Mouse (Mus musculus) embryonic fibroblast, embryonic 13.5 days (primary cell): ENCODE data around the gene Mlx. TPM values are rescaled to one million over a fixed set of nuclear protein-coding genes. Genes with fewer than 3 reads are reported as not detected.
A peak's percentile ranks its signal among the peaks of the same experiment; 100 is the strongest.

Source experiments
- H3K27ac ChIP-seq: 2 replicates; pipeline ENCODE4 v1.5.1; 2012; ENCODE audit warnings: low read length, control low read depth, inconsistent platforms; ENCODE audit not compliant: insufficient read depth
- H3K4me1 ChIP-seq: 2 replicates; pipeline ENCODE4 v1.6.1; 2011; ENCODE audit warnings: low read length; ENCODE audit not compliant: control insufficient read depth, insufficient read depth
- H3K4me3 ChIP-seq: 2 replicates; pipeline ENCODE4 v1.5.1; 2011; ENCODE audit warnings: mild to moderate bottlenecking, control low read depth, low read length; ENCODE audit not compliant: insufficient read depth
- CTCF ChIP-seq: IDR thresholded peaks from 2 replicates; pipeline ENCODE4 v1.5.1; 2011; ENCODE audit warnings: mild to moderate bottlenecking, control low read depth, low read length, moderate library complexity, borderline replicate concordance; ENCODE audit not compliant: insufficient read depth
- POLR2A ChIP-seq: IDR thresholded peaks from 2 replicates; pipeline ENCODE4 v1.6.1; 2011; ENCODE audit warnings: low read depth, mild to moderate bottlenecking, control low read depth, low read length, moderate library complexity
- polyA plus RNA-seq: library from polyadenylated mRNA; stranded (reverse); fragments of >200 nt; gene quantifications from 2 replicates; pipeline ENCODE4 v1.2.4, GENCODE M21; 2011; ENCODE audit warnings: low read depth; ENCODE audit not compliant: missing spikeins, insufficient read length

Mlx gene
- polyA plus RNA-seq, 1 experiment, result 30.1 TPM

- no peak overlapping the region for H3K27ac ChIP-seq
- H3K4me1 ChIP-seq, result peaks cover 14% of the 10 kb centered on the region
- TF ChIP-seq CTCF (no peak), POLR2A (no peak)
- H3K4me3 ChIP-seq, result peak overlapping the region; percentile 70
Measured at GRCm38 (mm10) chr11:101087682-101088055, 592 bp downstream of the Mlx start.

GRCm38 (mm10) chr11:101089931-101090330 lies 2.9 kb downstream of the Mlx start:
- Histone ChIP-seq H3K4me3 (no peak overlapping the region), H3K27ac (no peak overlapping the region), H3K4me1 (peaks cover 14% of the 10 kb centered on the region)
- TF ChIP-seq CTCF, result no peak
- TF ChIP-seq POLR2A, result no peak

- Histone ChIP-seq H3K4me3 (peak overlapping the region; percentile 52), H3K4me1 (no peaks in the 10 kb centered on the region; the same call in 1 of the 2 replicates), H3K27ac (no peak overlapping the region)
- no peak for TF ChIP-seq POLR2A
- no peak for TF ChIP-seq CTCF
Measured at GRCm38 (mm10) chr11:101094930-101095313, 7.8 kb downstream of the Mlx start.

- Histone ChIP-seq H3K4me3 (peak within 1 kb of the TSS; percentile 66), H3K4me1 (no peaks in the 10 kb centered on the region; the same call in 1 of the 2 replicates), H3K27ac (peak within 1 kb of the TSS; percentile 60)
- TF ChIP-seq CTCF, result peak; percentile 68; the same call in 1 of the 2 replicates
- peak; percentile 58 for TF ChIP-seq POLR2A
Measured at GRCm38 (mm10) chr11:101095314-101096024, 8.4 kb downstream of the Mlx start, which contains the start of gene Psmc3ip. Psmc3ip (minus strand) TSS chr11:101095436.

GRCm38 (mm10) chr11:101098231-101098630 lies 11.2 kb downstream of the Mlx start:
- TF ChIP-seq POLR2A (no peak), CTCF (no peak)
- H3K27ac ChIP-seq, result no peak overlapping the region
- no peaks in the 10 kb centered on the region; the same call in 1 of the 2 replicates for H3K4me1 ChIP-seq
- H3K4me3 ChIP-seq, result no peak overlapping the region

GRCm38 (mm10) chr11:101103011-101103410 lies 15.9 kb downstream of the Mlx start:
- Histone ChIP-seq H3K27ac (no peak overlapping the region), H3K4me3 (no peak overlapping the region), H3K4me1 (no peaks in the 10 kb centered on the region)
- TF ChIP-seq POLR2A (no peak), CTCF (no peak)

GRCm38 (mm10) chr11:101109351-101109750 lies 22.3 kb downstream of the Mlx start:
- no peak for TF ChIP-seq CTCF
- no peak for TF ChIP-seq POLR2A
- Histone ChIP-seq H3K4me3 (no peak overlapping the region), H3K27ac (no peak overlapping the region), H3K4me1 (no peaks in the 10 kb centered on the region)

GRCm38 (mm10) chr11:101110708-101111107 lies 23.6 kb downstream of the Mlx start:
- Histone ChIP-seq H3K27ac (no peak overlapping the region), H3K4me1 (no peaks in the 10 kb centered on the region), H3K4me3 (no peak overlapping the region)
- TF ChIP-seq CTCF (no peak), POLR2A (no peak)

GRCm38 (mm10) chr11:101111178-101111577 lies 24.1 kb downstream of the Mlx start:
- Histone ChIP-seq H3K4me1 (no peaks in the 10 kb centered on the region), H3K4me3 (no peak overlapping the region), H3K27ac (no peak overlapping the region)
- TF ChIP-seq CTCF (no peak), POLR2A (no peak)

- H3K27ac ChIP-seq, result no peak overlapping the region
- TF ChIP-seq CTCF, result no peak
- TF ChIP-seq POLR2A, result no peak
- H3K4me1 ChIP-seq, result no peaks in the 10 kb centered on the region
- H3K4me3 ChIP-seq, result no peak overlapping the region
Measured at GRCm38 (mm10) chr11:101112186-101112585, 25.1 kb downstream of the Mlx start.
